Mouse (Mus musculus) stomach, postnatal 0 days (tissue): ENCODE results near the gene Ccm2. TPM values are rescaled to one million over a fixed set of nuclear protein-coding genes. Genes with fewer than 3 reads are reported as not detected.
A peak's percentile ranks its signal among the peaks of the same experiment; 100 is the strongest.
"Not testable (repeated sequence)": the region's sequence is repeated elsewhere in the genome, so short reads cannot be mapped to it uniquely, and the experiment has no call there.

Experiments used
- ATAC-seq: fragments of 200-750 bp; cut with Nextera tagmentation; 2 replicates; pipeline ENCODE4 v1.8.0; 2017; ENCODE audit not compliant: low FRiP score, low TSS enrichment
- DNase-seq: peaks from one replicate; pipeline ENCODE4 v3.0.0-alpha.2; 2016; ENCODE audit warnings: low spot score
- H3K27ac ChIP-seq: fragments of 300-500 bp; sonication (generic); replicated peaks from 2 replicates; pipeline ENCODE4 v1.5.1; 2014; ENCODE audit warnings: mild to moderate bottlenecking, control low read depth
- H3K27me3 ChIP-seq: fragments of 300-500 bp; sonication (generic); 2 replicates; pipeline ENCODE4 v1.6.1; 2014; ENCODE audit warnings: low read length; ENCODE audit not compliant: control insufficient read depth, insufficient read depth
- H3K36me3 ChIP-seq: fragments of 300-500 bp; sonication (generic); 2 replicates; pipeline ENCODE4 v1.6.1; 2014; ENCODE audit warnings: low read length, mixed read lengths; ENCODE audit not compliant: control insufficient read depth, insufficient read depth
- H3K4me1 ChIP-seq: fragments of 300-500 bp; sonication (generic); replicated peaks from 2 replicates; pipeline ENCODE4 v1.6.1; 2014; ENCODE audit warnings: antibody characterized with exemption; ENCODE audit not compliant: control insufficient read depth, insufficient read depth
- H3K4me2 ChIP-seq: fragments of 300-500 bp; sonication (generic); replicated peaks from 2 replicates; pipeline ENCODE4 v1.6.1; 2014; ENCODE audit warnings: low read depth, mild to moderate bottlenecking, control low read depth, moderate library complexity
- H3K4me3 ChIP-seq: fragments of 300-500 bp; sonication (generic); 2 replicates; pipeline ENCODE4 v1.5.1; 2014; ENCODE audit warnings: low read depth, low read length, control low read depth
- H3K9ac ChIP-seq: fragments of 300-500 bp; sonication (generic); 2 replicates; pipeline ENCODE4 v1.6.1; 2014; ENCODE audit warnings: mild to moderate bottlenecking, low read length, control low read depth, mixed read lengths
- H3K9me3 ChIP-seq: fragments of 300-500 bp; sonication (generic); 2 replicates; pipeline ENCODE4 v1.6.1; 2016; ENCODE audit warnings: low read length; ENCODE audit not compliant: control insufficient read depth
- CTCF ChIP-seq: IDR thresholded peaks from 2 replicates; pipeline ENCODE4 v1.5.1; 2016; ENCODE audit warnings: antibody characterized with exemption, low read depth, mild to moderate bottlenecking, moderate library complexity
- EP300 ChIP-seq: optimal IDR thresholded peaks from 2 replicates; pipeline ENCODE3; 2016; ENCODE audit warnings: antibody characterized with exemption
- WGBS: fragments of 180-500 bp; shearing (Covaris S2); extraction: QIAGEN DNeasy Blood & Tissue Kit; methylation state at CpG from one replicate; pipeline ENCODE4 v1.1.7; 2014; 5-methylcytosine and 5-hydroxymethylcytosine counted together
- polyA plus RNA-seq: library from polyadenylated mRNA; unstranded; fragments of >200 nt; fragmentation: Nextera tagmentation; extraction: Ambion mirVana; gene quantifications from 2 replicates; pipeline ENCODE4 v1.2.1, GENCODE M21; 2015

Ccm2 gene
- polyA plus RNA-seq, 1 experiment from 2014 or later, result 45.7 TPM

GRCm38 (mm10) chr11:6523662-6524088 is 23.0 kb upstream of the Ccm2 start:
- Histone ChIP-seq H3K4me2 (no peak overlapping the region), H3K4me3 (no peak overlapping the region), H3K9me3 (no peaks in the 10 kb centered on the region), H3K4me1 (no peaks in the 10 kb centered on the region), H3K27me3 (no peaks in the 10 kb centered on the region), H3K36me3 (peaks cover 13% of the 10 kb centered on the region), H3K27ac (no peak overlapping the region), H3K9ac (no peak overlapping the region)
- TF ChIP-seq CTCF (peak; percentile 55), EP300 (no peak)
- WGBS, result 62% methylated on average over 1 of the region's 1 CpGs
- DNase-seq (no peak), ATAC-seq (no peak)

- no peaks in the 10 kb centered on the region for H3K9me3 ChIP-seq
- no peak overlapping the region for H3K9ac ChIP-seq
- H3K27me3 ChIP-seq, result no peaks in the 10 kb centered on the region
- ATAC-seq, result no peak
- WGBS, result 87% methylated on average over 8 of the region's 8 CpGs
- TF ChIP-seq EP300 (no peak), CTCF (no peak)
- no peaks in the 10 kb centered on the region for H3K4me1 ChIP-seq
- H3K27ac ChIP-seq, result no peak overlapping the region
- peaks cover 13% of the 10 kb centered on the region for H3K36me3 ChIP-seq
- no peak overlapping the region for H3K4me2 ChIP-seq
- no peak overlapping the region for H3K4me3 ChIP-seq
- DNase-seq, result no peak
These were observed 22.4 kb upstream of the Ccm2 start for GRCm38 (mm10) chr11:6524165-6524879.

GRCm38 (mm10) chr11:6524880-6525238 is 21.8 kb upstream of the Ccm2 start:
- peaks cover 13% of the 10 kb centered on the region for H3K36me3 ChIP-seq
- no peaks in the 10 kb centered on the region for H3K4me1 ChIP-seq
- H3K9me3 ChIP-seq, result no peaks in the 10 kb centered on the region
- no peak overlapping the region for H3K4me3 ChIP-seq
- H3K4me2 ChIP-seq, result no peak overlapping the region
- TF ChIP-seq EP300, result no peak
- TF ChIP-seq CTCF, result no peak
- DNase-seq, result no peak
- no peaks in the 10 kb centered on the region for H3K27me3 ChIP-seq
- ATAC-seq, result no peak
- H3K9ac ChIP-seq, result no peak overlapping the region
- WGBS, result 76% methylated on average over 4 of the region's 4 CpGs
- H3K27ac ChIP-seq, result no peak overlapping the region

GRCm38 (mm10) chr11:6525241-6525640 is 21.4 kb upstream of the Ccm2 start:
- no peaks in the 10 kb centered on the region for H3K4me1 ChIP-seq
- H3K9me3 ChIP-seq, result no peaks in the 10 kb centered on the region
- TF ChIP-seq CTCF (no peak), EP300 (no peak)
- H3K4me2 ChIP-seq, result no peak overlapping the region
- ATAC-seq, result no peak
- peaks cover 13% of the 10 kb centered on the region for H3K36me3 ChIP-seq
- H3K27ac ChIP-seq, result no peak overlapping the region
- no peaks in the 10 kb centered on the region for H3K27me3 ChIP-seq
- no peak overlapping the region for H3K9ac ChIP-seq
- WGBS, result 73% methylated on average over 1 of the region's 1 CpGs
- no peak overlapping the region for H3K4me3 ChIP-seq
- no peak for DNase-seq

- H3K4me2 ChIP-seq, result peak overlapping the region; percentile 70
- ATAC-seq, DNase-seq, H3K9me3 ChIP-seq, H3K4me1 ChIP-seq, H3K27me3 ChIP-seq, H3K27ac ChIP-seq: not testable (repeated sequence)
- peak overlapping the region; percentile 75; the same call in 1 of the 2 replicates for H3K9ac ChIP-seq
- 48% methylated on average over 10 of the region's 16 CpGs for WGBS
- peaks cover 13% of the 10 kb centered on the region for H3K36me3 ChIP-seq
- H3K4me3 ChIP-seq, result peak overlapping the region; percentile 53
- peak; percentile 28; the same call in 1 of the 2 replicates for TF ChIP-seq CTCF
These were observed 20.0 kb upstream of the Ccm2 start for GRCm38 (mm10) chr11:6526526-6527255.
